Mouse (Mus musculus): ENCODE measurements around the gene Slc34a3. TPM values are rescaled to one million over a fixed set of nuclear protein-coding genes. Genes with fewer than 3 reads are reported as not detected.
"Not testable (repeated sequence)": the region's sequence is repeated elsewhere in the genome, so short reads cannot be mapped to it uniquely, and the experiment has no call there.

The Slc34a3 gene
- not detected for total RNA-seq (2021)
- long read RNA-seq = 0 reads

GRCm38 (mm10) chr2:25234050-25234449 is at the start of gene Slc34a3:
Gene Slc34a3, minus strand, starts transcription at chr2:25234364.
- no peak for DNase-seq (ENCODE audit: low spot score in 2 of 2)

- DNase-seq (ENCODE audit: low spot score in 2 of 2) = peak; percentile 88 to 89
Measured at GRCm38 (mm10) chr2:25278928-25279882, 45.0 kb upstream of the Slc34a3 start.

- no peak for DNase-seq (ENCODE audit: low spot score in 2 of 2)
Measured at GRCm38 (mm10) chr2:25273010-25273409, 38.8 kb upstream of the Slc34a3 start.

GRCm38 (mm10) chr2:25272515-25272914 is 38.4 kb upstream of the Slc34a3 start:
- DNase-seq (ENCODE audit: low spot score in 2 of 2) = no peak

GRCm38 (mm10) chr2:25271827-25272511 is 37.8 kb upstream of the Slc34a3 start, which contains the start of the genes Ssna1 and Anapc2:
Gene Ssna1, minus strand, starts transcription at chr2:25272438.
Gene Anapc2, plus strand, starts transcription at chr2:25272478.
- DNase-seq (ENCODE audit: low spot score in 2 of 2) = peak; percentile 98 to 99

GRCm38 (mm10) chr2:25267746-25268309 is 33.7 kb upstream of the Slc34a3 start:
- no peak for DNase-seq (ENCODE audit: low spot score in 2 of 2)

GRCm38 (mm10) chr2:25267241-25267640 is 33.1 kb upstream of the Slc34a3 start:
- DNase-seq (ENCODE audit: low spot score in 2 of 2) = no peak

- no peak for DNase-seq (ENCODE audit: low spot score in 2 of 2)
Measured at GRCm38 (mm10) chr2:25266720-25267119, 32.6 kb upstream of the Slc34a3 start.

GRCm38 (mm10) chr2:25265897-25266656 is 31.9 kb upstream of the Slc34a3 start:
- no peak for DNase-seq (ENCODE audit: low spot score in 2 of 2)

- DNase-seq (ENCODE audit: low spot score in 2 of 2) = no peak
Measured at GRCm38 (mm10) chr2:25264851-25265250, 30.7 kb upstream of the Slc34a3 start.

GRCm38 (mm10) chr2:25264286-25264660 is 30.1 kb upstream of the Slc34a3 start:
- no peak for DNase-seq (ENCODE audit: low spot score in 2 of 2)

- no peak for DNase-seq (ENCODE audit: low spot score in 2 of 2)
Measured at GRCm38 (mm10) chr2:25263623-25264285, 29.6 kb upstream of the Slc34a3 start.

GRCm38 (mm10) chr2:25262795-25263622 is 28.8 kb upstream of the Slc34a3 start:
- DNase-seq (ENCODE audit: low spot score in 2 of 2) = peak in 1 of 2 experiments; percentile 46

GRCm38 (mm10) chr2:25262291-25262767 is 28.2 kb upstream of the Slc34a3 start, which contains the start of gene Tprn:
Gene Tprn, plus strand, starts transcription at chr2:25262618.
- peak; percentile 88 to 89 for DNase-seq (ENCODE audit: low spot score in 2 of 2)

- no peak for DNase-seq (ENCODE audit: low spot score in 2 of 2)
Measured at GRCm38 (mm10) chr2:25261870-25262269, 27.7 kb upstream of the Slc34a3 start.

GRCm38 (mm10) chr2:25258887-25259286 is 24.7 kb upstream of the Slc34a3 start:
- DNase-seq (ENCODE audit: low spot score in 2 of 2) = no peak

GRCm38 (mm10) chr2:25257250-25257649 is 23.1 kb upstream of the Slc34a3 start:
- DNase-seq (ENCODE audit: low spot score in 2 of 2) = not testable (repeated sequence)

- DNase-seq (ENCODE audit: low spot score in 2 of 2) = peak in 1 of 2 experiments; percentile 52
Measured at GRCm38 (mm10) chr2:25256443-25257109, 22.4 kb upstream of the Slc34a3 start.

Data from layer of hippocampus, postnatal 10 days (tissue).